Mouse (Mus musculus) cortical plate, adult 2 months (tissue): Measurements from ENCODE around the gene Mgp.

Experiments used
- CTCF ChIP-seq: fragments of 200-500 bp; IDR thresholded peaks from 2 replicates; pipeline ENCODE4 v1.5.1; 2011; ENCODE audit warnings: mild to moderate bottlenecking, control low read depth, low read length; ENCODE audit not compliant: insufficient read depth; ENCODE audit errors: extremely low read depth
- POLR2A ChIP-seq: fragments of 200-500 bp; IDR thresholded peaks from 2 replicates; pipeline ENCODE4 v1.6.1; 2011; ENCODE audit warnings: mild to moderate bottlenecking, low read length, control low read depth; ENCODE audit not compliant: insufficient read depth; ENCODE audit errors: extremely low read depth

- TF ChIP-seq CTCF (no peak), POLR2A (no peak)
Observed at GRCm38 (mm10) chr6:136858420-136858819, 17.2 kb downstream of the Mgp start.
